Mouse (Mus musculus) thymus, postnatal 14 days (tissue): ENCODE results near the gene Gsx1.

Source experiments
- DNase-seq: peaks from one replicate; pipeline ENCODE4 v3.0.0; 2021

The Gsx1 gene

DNA sequence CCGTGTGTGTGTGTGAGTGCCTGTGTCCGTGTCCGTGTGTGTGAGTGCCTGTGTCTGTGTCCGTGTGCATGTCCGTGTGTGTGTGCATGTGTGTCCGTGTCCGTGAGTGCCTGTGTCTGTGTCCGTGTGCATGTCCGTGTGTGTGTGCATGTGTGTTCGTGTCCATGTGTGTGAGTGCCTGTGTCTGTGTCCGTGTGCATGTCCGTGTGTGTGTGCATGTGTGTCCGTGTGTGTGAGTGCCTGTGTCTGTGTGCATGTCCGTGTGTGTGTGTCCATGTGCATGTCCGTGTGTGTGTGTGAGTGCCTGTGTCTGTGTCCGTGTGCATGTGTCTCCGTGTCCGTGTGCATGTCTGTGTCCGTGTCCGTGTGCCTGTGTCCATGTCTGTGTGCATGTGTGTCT is 19.4 kb downstream of the Gsx1 start:
- no peak for DNase-seq

DNA sequence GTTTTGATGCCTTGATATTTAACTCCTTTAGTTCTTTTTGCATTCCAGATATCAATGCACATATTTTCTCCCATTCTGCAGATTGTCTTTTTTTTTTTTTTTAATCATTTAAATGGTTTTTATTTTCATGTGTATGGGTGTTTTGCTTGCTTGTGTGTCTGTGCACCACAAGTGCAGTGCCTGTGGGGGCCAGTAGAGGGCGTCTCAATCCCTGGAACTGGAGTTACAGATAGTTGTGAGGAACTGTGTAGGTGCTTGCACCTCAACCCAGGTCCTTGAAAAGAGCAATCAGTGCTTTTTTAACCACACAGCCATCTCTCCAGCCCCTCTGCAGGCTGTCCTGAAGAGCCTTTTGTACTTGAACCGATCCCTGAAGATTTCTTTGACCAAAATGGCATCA is 20.0 kb downstream of the Gsx1 start:
- DNase-seq, result no peak

DNA sequence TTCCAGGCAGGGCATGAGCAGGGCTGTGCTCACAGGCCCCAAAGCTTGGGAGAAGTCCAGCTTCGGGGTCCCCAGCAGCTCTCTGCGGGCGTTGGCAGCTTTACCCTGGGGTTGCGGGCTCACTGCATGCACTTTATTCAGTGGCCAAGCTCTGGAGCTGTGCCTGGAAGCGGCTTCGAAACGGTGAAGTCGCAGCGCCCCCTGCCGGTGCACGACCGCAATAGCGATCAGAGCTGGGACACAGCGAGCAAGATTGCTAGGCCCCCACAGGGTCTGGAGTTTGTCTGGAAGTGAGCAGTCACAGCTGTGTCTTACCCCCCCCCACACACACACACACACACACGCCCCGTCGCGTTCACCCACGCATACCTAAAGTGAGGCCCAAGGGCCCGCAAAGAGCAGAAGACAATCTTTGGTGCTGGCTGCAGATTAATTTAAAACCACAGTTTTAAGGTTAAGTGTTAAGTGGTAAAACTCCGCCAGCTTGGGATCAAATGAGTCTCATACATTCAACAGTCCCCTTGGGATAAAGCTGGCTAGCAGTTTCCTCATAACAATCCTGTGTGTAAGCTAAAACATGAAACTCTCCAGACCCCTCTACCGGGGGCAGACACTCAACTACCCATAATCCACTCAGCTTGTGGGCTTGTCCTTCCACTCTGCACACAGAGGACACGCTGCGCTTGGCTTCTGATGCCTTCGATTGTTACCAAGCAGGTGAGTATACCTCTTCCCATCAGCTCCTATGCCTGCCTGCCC is 39.0 kb downstream of the Gsx1 start:
- peak; percentile 77 for DNase-seq

DNA sequence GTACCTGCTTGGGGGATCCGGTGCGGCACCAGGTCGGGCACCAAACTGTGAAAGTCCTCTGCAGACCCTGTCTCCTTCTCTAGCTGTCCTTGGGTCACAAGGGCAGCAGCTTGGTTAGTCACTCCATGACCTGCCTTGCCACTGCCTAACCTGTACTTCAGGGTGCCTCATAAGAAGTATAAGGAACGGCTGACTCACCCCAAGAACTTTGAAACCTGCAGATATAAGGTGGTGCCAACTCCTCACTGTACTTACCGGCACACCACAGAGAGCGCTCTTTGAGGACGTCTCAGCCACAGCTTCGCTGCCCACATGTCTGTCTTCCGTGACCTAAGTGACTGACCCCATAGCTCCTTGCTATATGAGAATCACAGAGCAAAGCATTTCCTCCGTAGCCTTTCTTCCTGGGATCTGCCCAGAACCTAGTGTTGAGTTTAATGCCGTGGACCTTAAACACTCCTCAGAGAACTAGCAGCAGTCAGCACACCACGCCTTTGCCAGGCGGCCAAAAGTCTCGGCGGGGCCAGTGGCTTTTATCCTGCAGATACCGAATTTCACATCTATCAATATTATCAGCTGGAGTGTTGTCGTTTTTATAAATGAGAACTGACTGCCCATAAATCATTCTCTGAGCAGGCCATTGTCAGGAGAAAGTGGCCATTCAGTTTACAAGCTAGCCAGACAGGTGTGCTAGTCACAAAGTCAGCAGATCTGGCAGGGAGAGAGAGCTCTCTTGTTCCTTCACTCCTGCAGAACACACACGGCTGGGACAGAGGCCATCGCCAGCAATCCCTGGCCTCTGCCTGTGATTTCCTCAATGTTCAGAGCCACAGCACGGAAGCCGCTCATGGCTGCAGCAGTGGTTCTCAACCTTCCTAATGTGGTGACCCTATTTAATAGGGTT is 47.2 kb downstream of the Gsx1 start:
- no peak for DNase-seq
